In genomic region chr7:15933437-15934359, GRCm38 (mm10) we compare ENCODE assay signal across 10 mouse cellular contexts. TPM values are rescaled to one million over a fixed set of nuclear protein-coding genes. Genes with fewer than 3 reads are reported as not detected.
DNase-seq lines count a peak whose midpoint lies in the region; ATAC-seq and TF ChIP-seq lines count a peak whose summit lies in the region.
"Had no signal": no experiment of that assay in that cellular context is flagged by ENCODE, and none has a peak within 500 bp of the region (broad histone marks: within the 10 kb centered on the region; RNA-seq: fewer than 3 reads in every experiment).

No protein-coding gene starts in this region.

- TF ChIP-seq EP300 in heart, postnatal 0 days (IDR thresholded peaks at IDR 0.05; ENCODE audit: low read depth) = peak; percentile 43; the same call in 1 of the 2 replicates

- H3K36me3 ChIP-seq in heart, postnatal 0 days (replicated peaks; ENCODE audit: control insufficient read depth, insufficient read depth, low read length) = peaks cover 26% of the 10 kb centered on the region

- H3K9ac ChIP-seq in heart, postnatal 0 days (replicated peaks; ENCODE audit: low read depth, low read length) = no peak overlapping the region

- no peak for TF ChIP-seq POLR2A in cerebellum, adult 2 months (IDR thresholded peaks at IDR 0.05; ENCODE audit: borderline replicate concordance, insufficient read depth, low read length)

- ATAC-seq in heart, postnatal 0 days (ENCODE audit: insufficient read depth, low read depth) = peak; percentile 69
- ATAC-seq: hindbrain, postnatal 0 days had no signal

- H3K9me3 ChIP-seq in heart, postnatal 0 days (replicated peaks; ENCODE audit: control insufficient read depth, low read length) = no peaks in the 10 kb centered on the region

- H3K4me3 ChIP-seq in layer of hippocampus, adult 2 months = no peak overlapping the region
- H3K4me3 ChIP-seq in heart, postnatal 0 days (ENCODE audit: low read depth, low read length) = no peak overlapping the region
- H3K4me3 ChIP-seq in cerebellum, adult 2 months (replicated peaks; ENCODE audit: insufficient read depth, low read depth, low read length) = no peak overlapping the region

- TF ChIP-seq CTCF in layer of hippocampus, adult 2 months (conservative IDR thresholded peaks at IDR 0.05) = no peak
- TF ChIP-seq CTCF in heart, postnatal 0 days (IDR thresholded peaks at IDR 0.05; ENCODE audit: low read depth) = no peak
- no peak for TF ChIP-seq CTCF in cerebellum, adult 2 months (IDR thresholded peaks at IDR 0.05; ENCODE audit: borderline replicate concordance, insufficient read depth, low read depth, low read length)

- peak; percentile 60 to 61 for DNase-seq in layer of hippocampus, adult 2 months (ENCODE audit: low spot score in 2 of 2)
- DNase-seq in layer of hippocampus, postnatal 25 days (ENCODE audit: extremely low spot score in 1 of 2, low spot score in 1 of 2) = no peak
- DNase-seq in frontal cortex, postnatal 36 days (ENCODE audit: low spot score in 2 of 2) = peak; percentile 51 to 67
- peak; percentile 39 for DNase-seq in heart, postnatal 0 days (ENCODE audit: low spot score)
- DNase-seq in lung, postnatal 36 days = peak; percentile 43
- DNase-seq in testis, postnatal 10 days (ENCODE audit: low spot score) = no peak
- no peak for DNase-seq in cerebellum, adult 2 months
- no peak for DNase-seq in MN1 (ENCODE audit: low spot score)
- DNase-seq: cerebellum, adult 11-12 months had no signal

- 35% methylated on average over 16 of the region's 16 CpGs for WGBS in heart, postnatal 0 days
- WGBS in cerebellum, adult 2 months = 56% methylated on average over 16 of the region's 16 CpGs

- 0 out of 2 replicates have a peak overlapping the region, but pooled peaks have one; percentile 13 for H3K4me2 ChIP-seq in heart, postnatal 0 days (ENCODE audit: low read depth, low read length)

- peaks cover 13% of the 10 kb centered on the region for H3K4me1 ChIP-seq in heart, postnatal 0 days (ENCODE audit: control insufficient read depth, insufficient read depth)
- H3K4me1 ChIP-seq in cerebellum, adult 2 months (ENCODE audit: control insufficient read depth, insufficient read depth, low read length) = no peaks in the 10 kb centered on the region

- H3K27ac ChIP-seq in layer of hippocampus, adult 2 months = peak overlapping the region; percentile 78
- H3K27ac ChIP-seq in heart, postnatal 0 days (ENCODE audit: low read depth) = peak overlapping the region; percentile 89
- H3K27ac ChIP-seq in cerebellum, adult 2 months (ENCODE audit: insufficient read depth, low read length) = no peak overlapping the region
- H3K27ac ChIP-seq: hindbrain, postnatal 0 days had no signal

- H3K27me3 ChIP-seq in heart, postnatal 0 days (ENCODE audit: control insufficient read depth, insufficient read depth, low read length) = no peaks in the 10 kb centered on the region
- no peaks in the 10 kb centered on the region for H3K27me3 ChIP-seq in cerebellum, adult 2 months (ENCODE audit: control insufficient read depth, insufficient read depth, low read length)

RNA-seq across cellular contexts. Expression of gene Selenow, which starts 11.5 kb away (rescaled TPM):
- total RNA-seq in layer of hippocampus, adult 2 months (2021) = 1,000 to 10,000 TPM; 1,462 to 1,494 TPM
- total RNA-seq in layer of hippocampus, postnatal 25 days (2021) = 1,000 to 10,000 TPM; 1,670 to 1,760 TPM
- total RNA-seq in heart, postnatal 0 days (2014; rRNA removed; ENCODE audit: low replicate concordance) = 292 and 404 TPM in 2 replicates
- polyA plus RNA-seq in heart, postnatal 0 days (2015; fragmentation: Nextera tagmentation; extraction: Ambion mirVana) = 632 and 642 TPM in 2 replicates
- polyA plus RNA-seq in cerebellum, adult 2 months (2012; rRNA removed) = 870 and 931 TPM in 2 replicates

RNA-seq across cellular contexts. Expression of gene Nop53, which starts 12.2 kb away (rescaled TPM):
- total RNA-seq in layer of hippocampus, adult 2 months (2021) = 100 to 1,000 TPM; 115 to 121 TPM
- 100 to 1,000 TPM; 118 to 133 TPM for total RNA-seq in layer of hippocampus, postnatal 25 days (2021)
- 81.6 and 102 TPM in 2 replicates for total RNA-seq in heart, postnatal 0 days (2014; rRNA removed; ENCODE audit: low replicate concordance)
- 120 and 128 TPM in 2 replicates for polyA plus RNA-seq in heart, postnatal 0 days (2015; fragmentation: Nextera tagmentation; extraction: Ambion mirVana)
- polyA plus RNA-seq in cerebellum, adult 2 months (2012; rRNA removed) = 104 and 108 TPM in 2 replicates

RNA-seq across cellular contexts. Expression of gene Ehd2, which starts 33.7 kb away (rescaled TPM):
- total RNA-seq in layer of hippocampus, adult 2 months (2021) = 1 to 10 TPM; 6.7 to 7.3 TPM
- total RNA-seq in layer of hippocampus, postnatal 25 days (2021) = 1 to 10 TPM; 4.5 to 5.5 TPM
- total RNA-seq in heart, postnatal 0 days (2014; rRNA removed; ENCODE audit: low replicate concordance) = 66.7 and 80.0 TPM in 2 replicates
- polyA plus RNA-seq in heart, postnatal 0 days (2015; fragmentation: Nextera tagmentation; extraction: Ambion mirVana) = 47.5 and 48.7 TPM in 2 replicates
- polyA plus RNA-seq in cerebellum, adult 2 months (2012; rRNA removed) = 7.4 and 7.5 TPM in 2 replicates

RNA-seq across cellular contexts. Expression of gene Crxos, which starts 51.3 kb away (rescaled TPM):
- not detected for total RNA-seq in layer of hippocampus, adult 2 months (2021)
- not detected for total RNA-seq in layer of hippocampus, postnatal 25 days (2021)
- not detected in 2 replicates for total RNA-seq in heart, postnatal 0 days (2014; rRNA removed; ENCODE audit: low replicate concordance)
- polyA plus RNA-seq in heart, postnatal 0 days (2015; fragmentation: Nextera tagmentation; extraction: Ambion mirVana) = not detected in 2 replicates
- polyA plus RNA-seq in cerebellum, adult 2 months (2012; rRNA removed) = 0.11 TPM in 1 of 2 replicates, not detected in the other
- total RNA-seq: hindbrain, postnatal 0 days had no signal

RNA-seq across cellular contexts. Expression of gene Crx, which starts 53.9 kb away (rescaled TPM):
- total RNA-seq in layer of hippocampus, adult 2 months (2021) = not detected
- not detected for total RNA-seq in layer of hippocampus, postnatal 25 days (2021)
- total RNA-seq in heart, postnatal 0 days (2014; rRNA removed; ENCODE audit: low replicate concordance) = not detected in 2 replicates
- not detected in 2 replicates for polyA plus RNA-seq in heart, postnatal 0 days (2015; fragmentation: Nextera tagmentation; extraction: Ambion mirVana)
- polyA plus RNA-seq in cerebellum, adult 2 months (2012; rRNA removed) = not detected in 2 replicates
- total RNA-seq: hindbrain, postnatal 0 days had no signal
- polyA plus RNA-seq: hindbrain, postnatal 0 days had no signal

Comparison
In these comparisons a context has a peak if more than half of its experiments do, and no peak if none do; other contexts are left out.
1. DNase-seq: peak in layer of hippocampus, adult 2 months (2 of 2), frontal cortex, postnatal 36 days (2 of 2), heart, postnatal 0 days (single experiment) and lung, postnatal 36 days (single experiment); none in layer of hippocampus, postnatal 25 days (0 of 2), testis, postnatal 10 days (single experiment), cerebellum, adult 2 months (0 of 2) and MN1 (single experiment).